Mouse (Mus musculus) left cerebral cortex, adult 2 months (tissue): Measurements from ENCODE around the gene Car14. TPM values are rescaled to one million over a fixed set of nuclear protein-coding genes. Genes with fewer than 3 reads are reported as not detected.

ENCODE experiments used
- DNase-seq, 2 experiments: peaks; one replicate each; pipeline ENCODE4 v3.0.0; 2021 to 2022; ENCODE audit warnings: low spot score in 2 of 2, mixed read lengths in 1 of 2; ENCODE audit errors: extremely low spot score in 1 of 2
- H3K27ac ChIP-seq: fragments of 200-600 bp; 2 replicates; pipeline ENCODE4 v1.8.1; 2022
- H3K4me3 ChIP-seq: fragments of 200-600 bp; 2 replicates; pipeline ENCODE4 v1.8.1; 2022
- CTCF ChIP-seq: fragments of 200-600 bp; IDR thresholded peaks from 2 replicates; pipeline ENCODE4 v1.8.1; 2022; ENCODE audit warnings: antibody characterized with exemption, mild to moderate bottlenecking, moderate library complexity
- intact Hi-C: fragments of 180-260 bp; cut with DNase I; formaldehyde crosslinking; loops from one replicate; pipeline ENCODE4 v1.15.1; 2025
- total RNA-seq, 2 experiments: library from RNA; stranded (reverse); gene quantifications; 2 replicates each; pipeline ENCODE4 v1.2.3; 2021

Gene Car14
- total RNA-seq, 2 experiments from 2014 or later: 6.8 to 8.2 TPM

GRCm38 (mm10) chr3:95856115-95856514 lies 48.4 kb downstream of the Car14 start:
- no peak for DNase-seq
- intact Hi-C loops: loop anchor here (5.0 kb wide), 1 partner anchor 196 kb away; no protein-coding TSS in a partner anchor
- H3K27ac ChIP-seq: peak overlapping the region; percentile 81
- peak overlapping the region; percentile 87 for H3K4me3 ChIP-seq
- no peak for TF ChIP-seq CTCF

DNA sequence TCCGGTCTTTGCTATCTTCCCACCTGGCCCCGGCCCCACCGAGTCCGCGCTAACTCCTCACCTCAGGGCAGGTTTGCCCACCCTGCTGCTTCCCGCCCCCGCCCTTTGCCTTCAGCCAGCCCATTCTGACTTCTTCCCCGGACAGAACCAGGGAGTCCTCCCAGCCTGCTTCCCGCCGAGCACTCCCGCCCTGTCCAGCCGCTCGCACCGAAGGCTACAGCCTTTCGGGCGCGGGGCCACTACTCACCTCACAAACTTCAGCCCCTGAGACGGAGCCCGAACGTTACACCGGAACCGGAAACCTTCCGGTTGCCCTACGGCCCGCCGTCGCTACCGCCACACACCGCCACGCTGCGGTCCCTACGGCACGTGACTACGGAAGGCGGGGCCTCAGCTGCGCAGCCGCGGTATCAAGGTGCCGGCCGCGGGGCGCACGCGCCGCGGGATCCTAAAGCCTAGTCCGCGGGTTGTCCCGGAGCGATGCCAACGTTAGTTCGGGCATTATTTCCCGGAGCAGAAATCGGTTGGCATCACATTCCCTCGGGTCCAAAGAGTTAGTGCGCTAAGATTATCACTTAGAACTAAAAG lies 48.9 kb downstream of the Car14 start, which contains the start of gene Prpf3:
Prpf3 (minus strand) TSS at position 384 of the 588 bp plus-strand sequence.
- intact Hi-C loops: loop anchor here (5.0 kb wide), 1 partner anchor 197 kb away; no protein-coding TSS in a partner anchor
- peak; percentile 5; the same call in 1 of the 2 replicates for TF ChIP-seq CTCF
- H3K4me3 ChIP-seq: peak within 1 kb of the TSS; percentile 87
- H3K27ac ChIP-seq: peak within 1 kb of the TSS; percentile 81
- DNase-seq: peak; percentile 94 to 95

DNA sequence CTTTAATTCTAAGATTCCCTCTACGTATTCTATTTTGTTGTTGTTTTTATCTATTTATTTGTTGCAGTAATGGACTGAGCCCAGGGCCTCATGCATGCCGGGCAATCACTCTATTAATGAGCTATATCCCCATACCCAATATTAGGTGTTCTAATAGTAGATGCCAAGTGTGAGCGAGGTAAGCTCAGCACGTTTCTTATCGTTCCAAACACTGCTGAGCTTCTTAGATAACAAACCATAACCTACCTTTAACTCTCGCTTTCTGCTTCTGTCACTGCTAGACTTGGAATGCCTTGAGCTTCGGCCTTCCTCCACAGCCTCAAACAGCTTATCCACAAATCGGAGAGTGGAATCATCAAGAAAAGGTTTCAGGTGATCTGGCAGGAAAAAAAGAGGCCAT lies 53.2 kb downstream of the Car14 start:
- TF ChIP-seq CTCF: no peak
- Histone ChIP-seq H3K27ac (no peak overlapping the region), H3K4me3 (no peak overlapping the region)
- DNase-seq: no peak
- intact Hi-C loops: no loop called here

GRCm38 (mm10) chr3:95850611-95851010 lies 53.9 kb downstream of the Car14 start:
- Histone ChIP-seq H3K27ac (no peak overlapping the region), H3K4me3 (no peak overlapping the region)
- intact Hi-C loops: no loop called here
- DNase-seq: no peak
- TF ChIP-seq CTCF: no peak

Other genes starting within 250 kb of the Car14 start
- 10 to 100 TPM; 52.7 to 60.9 TPM for gene Mcl1, start 245.9 kb downstream of the Car14 start, total RNA-seq
- gene Adamtsl4, start 216.8 kb downstream of the Car14 start, total RNA-seq: 1 to 10 TPM; 6.8 to 7.7 TPM
- 10 to 100 TPM in 1 of 2 experiments, 1 to 10 TPM in 1; 9.2 to 11.3 TPM for gene Ecm1, start 165.1 kb downstream of the Car14 start, total RNA-seq
- 10 to 100 TPM; 43.5 to 43.8 TPM for gene Tars2, start 144.5 kb downstream of the Car14 start, total RNA-seq
- 10 to 100 TPM; 59.6 to 63.5 TPM for gene Rprd2, start 85.8 kb downstream of the Car14 start, total RNA-seq
- 10 to 100 TPM; 37.2 to 37.8 TPM for gene Prpf3, start 48.8 kb downstream of the Car14 start, total RNA-seq
- gene Mrps21, start 33.2 kb downstream of the Car14 start, total RNA-seq: 100 to 1,000 TPM; 148 to 150 TPM
- gene Ciart, start 22.4 kb downstream of the Car14 start, total RNA-seq: 10 to 100 TPM; 15.9 to 23.8 TPM
- 1 to 10 TPM; 3.3 to 5.4 TPM for gene BC028528, start 12.7 kb downstream of the Car14 start, total RNA-seq
- 10 to 100 TPM; 68.2 to 72.9 TPM for gene Aph1a, start 10.7 kb downstream of the Car14 start, total RNA-seq
- 10 to 100 TPM; 82.7 to 98.9 TPM for gene Anp32e, start 24.6 kb upstream of the Car14 start, total RNA-seq
- 10 to 100 TPM; 73.5 to 86.9 TPM for gene Plekho1, start 91.3 kb upstream of the Car14 start, total RNA-seq
- gene Vps45, start 153.8 kb upstream of the Car14 start, total RNA-seq: 10 to 100 TPM; 38.3 to 45.9 TPM
- 10 to 100 TPM; 33.3 to 33.4 TPM for gene Otud7b, start 199.8 kb upstream of the Car14 start, total RNA-seq